ENCODE assay signal across 14 mouse cellular contexts in genomic region chr5:4538572-4538971, GRCm38 (mm10).
DNase-seq lines count a peak whose midpoint lies in the region; ATAC-seq and TF ChIP-seq lines count a peak whose summit lies in the region.
"Had no signal": no experiment of that assay in that cellular context is flagged by ENCODE, and none has a peak within 500 bp of the region (broad histone marks: within the 10 kb centered on the region; RNA-seq: fewer than 3 reads in every experiment).

No protein-coding gene starts in this region.

- no peak overlapping the region for H3K4me2 ChIP-seq in forebrain, embryonic 14.5 days (ENCODE audit: low read length)
- no peak overlapping the region for H3K4me2 ChIP-seq in midbrain, postnatal 0 days (ENCODE audit: low read depth, low read length, poor library complexity, severe bottlenecking)
- H3K4me2 ChIP-seq: embryonic facial prominence, embryonic 13.5 days; heart, embryonic 15.5 days; liver, embryonic 15.5 days had no signal

- no peaks in the 10 kb centered on the region for H3K27me3 ChIP-seq in forebrain, embryonic 14.5 days (replicated peaks; ENCODE audit: control insufficient read depth, insufficient read depth, low read length)
- H3K27me3 ChIP-seq in midbrain, postnatal 0 days (ENCODE audit: insufficient read depth, low read length): no peaks in the 10 kb centered on the region
- H3K27me3 ChIP-seq: CH12.LX; embryonic facial prominence, embryonic 13.5 days; heart, embryonic 15.5 days; liver, embryonic 15.5 days had no signal

- H3K9me3 ChIP-seq in forebrain, embryonic 14.5 days (replicated peaks; ENCODE audit: control insufficient read depth, low read length): no peaks in the 10 kb centered on the region
- no peaks in the 10 kb centered on the region for H3K9me3 ChIP-seq in midbrain, postnatal 0 days (ENCODE audit: low read length)
- H3K9me3 ChIP-seq: embryonic facial prominence, embryonic 13.5 days; heart, embryonic 15.5 days; liver, embryonic 15.5 days had no signal

- no peaks in the 10 kb centered on the region for H3K4me1 ChIP-seq in forebrain, embryonic 14.5 days (ENCODE audit: control insufficient read depth, insufficient read depth, low read length)
- no peaks in the 10 kb centered on the region; the same call in 1 of the 2 replicates for H3K4me1 ChIP-seq in midbrain, postnatal 0 days (ENCODE audit: insufficient read depth, low read length)
- H3K4me1 ChIP-seq: heart, embryonic 15.5 days; liver, embryonic 15.5 days had no signal

- H3K4me3 ChIP-seq in forebrain, embryonic 14.5 days (ENCODE audit: low read depth, low read length): no peak overlapping the region
- H3K4me3 ChIP-seq in midbrain, postnatal 0 days (ENCODE audit: low read depth, low read length): no peak overlapping the region
- H3K4me3 ChIP-seq: embryonic facial prominence, embryonic 13.5 days; heart, embryonic 15.5 days; liver, embryonic 15.5 days had no signal

- TF ChIP-seq CTCF in midbrain, postnatal 0 days (IDR thresholded peaks at IDR 0.05): no peak

- 30% methylated on average over 6 of the region's 6 CpGs for WGBS in forebrain, embryonic 14.5 days
- 29% methylated on average over 6 of the region's 6 CpGs for WGBS in midbrain, postnatal 0 days

- no peak overlapping the region for H3K27ac ChIP-seq in forebrain, embryonic 14.5 days (ENCODE audit: low read depth, low read length)
- H3K27ac ChIP-seq in midbrain, postnatal 0 days (ENCODE audit: low read depth, low read length): no peak overlapping the region
- H3K27ac ChIP-seq: embryonic facial prominence, embryonic 13.5 days; heart, embryonic 15.5 days; liver, embryonic 15.5 days had no signal

- no peak overlapping the region for H3K9ac ChIP-seq in forebrain, embryonic 14.5 days (ENCODE audit: low read length)
- no peak overlapping the region for H3K9ac ChIP-seq in midbrain, postnatal 0 days (replicated peaks; ENCODE audit: low read length, poor library complexity, severe bottlenecking)
- H3K9ac ChIP-seq: embryonic facial prominence, embryonic 13.5 days; heart, embryonic 15.5 days; liver, embryonic 15.5 days had no signal

- no peaks in the 10 kb centered on the region for H3K36me3 ChIP-seq in forebrain, embryonic 14.5 days (ENCODE audit: control insufficient read depth, insufficient read depth, low read length)
- H3K36me3 ChIP-seq in midbrain, postnatal 0 days (ENCODE audit: insufficient read depth, low read length): no peaks in the 10 kb centered on the region
- H3K36me3 ChIP-seq: embryonic facial prominence, embryonic 13.5 days; heart, embryonic 15.5 days; liver, embryonic 15.5 days had no signal

- DNase-seq in layer of hippocampus, adult 9-11 months: peak; percentile 9
- no peak for DNase-seq in layer of hippocampus, adult 9-10 months (ENCODE audit: low spot score)
- peak; percentile 31 for DNase-seq in testis, postnatal 14 days (ENCODE audit: low spot score)
- DNase-seq in testis, postnatal 10 days (ENCODE audit: low spot score): no peak
- DNase-seq in forebrain, embryonic 14.5 days (ENCODE audit: low spot score): peak; percentile 65
- DNase-seq in midbrain, postnatal 0 days (ENCODE audit: low spot score): peak; percentile 74
- no peak for DNase-seq in retina, postnatal 1 day
- DNase-seq in kidney, postnatal 36 days: no peak
- DNase-seq: cerebellum, postnatal 25 days; kidney, postnatal 10 days had no signal

- peak; percentile 88 for ATAC-seq in forebrain, embryonic 14.5 days
- peak; percentile 81; the same call in 1 of the 2 replicates for ATAC-seq in midbrain, postnatal 0 days (ENCODE audit: low FRiP score)

Comparison
In these comparisons a context has a peak if more than half of its experiments do, and no peak if none do; other contexts are left out.
1. DNase-seq: peak in layer of hippocampus, adult 9-11 months (single experiment), testis, postnatal 14 days (single experiment), forebrain, embryonic 14.5 days (single experiment) and midbrain, postnatal 0 days (single experiment); none in layer of hippocampus, adult 9-10 months (single experiment), testis, postnatal 10 days (single experiment), retina, postnatal 1 day (single experiment) and kidney, postnatal 36 days (0 of 2).